Mouse (Mus musculus): ENCODE measurements at regions not wholly inside any gene's neighbourhood (a gene's known extent, or its start where the extent isn't known, plus 50 kb on each side); places are given as distances from the start of the nearest gene placed in this dataset.

GRCm38 (mm10) chr14:36485499-36485898 lies 390.8 kb downstream of the 4930474N05Rik start:
- H3K27ac ChIP-seq (ENCODE audit: low read length) = no peak overlapping the region
- H3K27me3 ChIP-seq (ENCODE audit: control insufficient read depth, insufficient read depth, low read depth, low read length) = no peaks in the 10 kb centered on the region
- ATAC-seq (ENCODE audit: low read depth) = no peak
- no peaks in the 10 kb centered on the region for H3K36me3 ChIP-seq (ENCODE audit: control insufficient read depth, insufficient read depth, low read length)
- no peak overlapping the region for H3K4me3 ChIP-seq (ENCODE audit: low read length)
- no peak overlapping the region for H3K4me2 ChIP-seq (ENCODE audit: low read depth, low read length)
- H3K9ac ChIP-seq (ENCODE audit: low read length) = no peak overlapping the region
- no peaks in the 10 kb centered on the region for H3K9me3 ChIP-seq (ENCODE audit: control insufficient read depth, low read length)
- H3K4me1 ChIP-seq (replicated peaks; ENCODE audit: control insufficient read depth, insufficient read depth, low read length) = no peaks in the 10 kb centered on the region

- H3K4me2 ChIP-seq (ENCODE audit: low read depth, low read length) = no peak overlapping the region
- no peak for ATAC-seq (ENCODE audit: low read depth)
- WGBS = 49% methylated on average over 2 of the region's 2 CpGs
- no peak overlapping the region for H3K4me3 ChIP-seq (ENCODE audit: low read length)
- H3K4me1 ChIP-seq (replicated peaks; ENCODE audit: control insufficient read depth, insufficient read depth, low read length) = no peaks in the 10 kb centered on the region
- H3K9ac ChIP-seq (ENCODE audit: low read length) = no peak overlapping the region
- H3K27ac ChIP-seq (ENCODE audit: low read length) = no peak overlapping the region
- H3K27me3 ChIP-seq (ENCODE audit: control insufficient read depth, insufficient read depth, low read depth, low read length) = no peaks in the 10 kb centered on the region
- no peaks in the 10 kb centered on the region for H3K36me3 ChIP-seq (ENCODE audit: control insufficient read depth, insufficient read depth, low read length)
- no peaks in the 10 kb centered on the region for H3K9me3 ChIP-seq (ENCODE audit: control insufficient read depth, low read length)
Observed at GRCm38 (mm10) chr14:36471617-36472016, 376.9 kb downstream of the 4930474N05Rik start.

GRCm38 (mm10) chr14:36470362-36470761 lies 375.6 kb downstream of the 4930474N05Rik start:
- Histone ChIP-seq H3K27ac (ENCODE audit: low read length) (no peak overlapping the region), H3K36me3 (ENCODE audit: control insufficient read depth, insufficient read depth, low read length) (no peaks in the 10 kb centered on the region), H3K9me3 (ENCODE audit: control insufficient read depth, low read length) (no peaks in the 10 kb centered on the region), H3K27me3 (ENCODE audit: control insufficient read depth, insufficient read depth, low read depth, low read length) (no peaks in the 10 kb centered on the region), H3K4me3 (ENCODE audit: low read length) (no peak overlapping the region), H3K4me2 (ENCODE audit: low read depth, low read length) (no peak overlapping the region), H3K4me1 (replicated peaks; ENCODE audit: control insufficient read depth, insufficient read depth, low read length) (no peaks in the 10 kb centered on the region), H3K9ac (ENCODE audit: low read length) (no peak overlapping the region)
- ATAC-seq (ENCODE audit: low read depth) = no peak
- 60% methylated on average over 1 of the region's 1 CpGs for WGBS

- Histone ChIP-seq H3K4me3 (ENCODE audit: low read length) (no peak overlapping the region), H3K36me3 (ENCODE audit: control insufficient read depth, insufficient read depth, low read length) (no peaks in the 10 kb centered on the region), H3K4me2 (ENCODE audit: low read depth, low read length) (no peak overlapping the region), H3K27ac (ENCODE audit: low read length) (no peak overlapping the region), H3K9ac (ENCODE audit: low read length) (no peak overlapping the region), H3K9me3 (ENCODE audit: control insufficient read depth, low read length) (no peaks in the 10 kb centered on the region), H3K4me1 (replicated peaks; ENCODE audit: control insufficient read depth, insufficient read depth, low read length) (no peaks in the 10 kb centered on the region), H3K27me3 (ENCODE audit: control insufficient read depth, insufficient read depth, low read depth, low read length) (no peaks in the 10 kb centered on the region)
- 87% methylated on average over 1 of the region's 1 CpGs for WGBS
- ATAC-seq (ENCODE audit: low read depth) = no peak
Observed at GRCm38 (mm10) chr14:36453049-36453448, 358.3 kb downstream of the 4930474N05Rik start.

- Histone ChIP-seq H3K27me3 (ENCODE audit: control insufficient read depth, insufficient read depth, low read depth, low read length) (no peaks in the 10 kb centered on the region), H3K9me3 (ENCODE audit: control insufficient read depth, low read length) (no peaks in the 10 kb centered on the region), H3K4me1 (replicated peaks; ENCODE audit: control insufficient read depth, insufficient read depth, low read length) (no peaks in the 10 kb centered on the region), H3K36me3 (ENCODE audit: control insufficient read depth, insufficient read depth, low read length) (no peaks in the 10 kb centered on the region), H3K4me3 (ENCODE audit: low read length) (no peak overlapping the region), H3K9ac (ENCODE audit: low read length) (no peak overlapping the region), H3K27ac (ENCODE audit: low read length) (no peak overlapping the region), H3K4me2 (ENCODE audit: low read depth, low read length) (no peak overlapping the region)
- ATAC-seq (ENCODE audit: low read depth) = no peak
Observed at GRCm38 (mm10) chr14:36450126-36450525, 355.4 kb downstream of the 4930474N05Rik start.

GRCm38 (mm10) chr14:36414656-36415273 lies 320.0 kb downstream of the 4930474N05Rik start:
- Histone ChIP-seq H3K36me3 (ENCODE audit: control insufficient read depth, insufficient read depth, low read length) (no peaks in the 10 kb centered on the region), H3K27me3 (ENCODE audit: control insufficient read depth, insufficient read depth, low read depth, low read length) (no peaks in the 10 kb centered on the region), H3K27ac (ENCODE audit: low read length) (no peak overlapping the region), H3K9ac (ENCODE audit: low read length) (no peak overlapping the region), H3K9me3 (ENCODE audit: control insufficient read depth, low read length) (no peaks in the 10 kb centered on the region), H3K4me2 (ENCODE audit: low read depth, low read length) (no peak overlapping the region), H3K4me3 (ENCODE audit: low read length) (no peak overlapping the region), H3K4me1 (replicated peaks; ENCODE audit: control insufficient read depth, insufficient read depth, low read length) (no peaks in the 10 kb centered on the region)
- ATAC-seq (ENCODE audit: low read depth) = no peak
- 74% methylated on average over 3 of the region's 3 CpGs for WGBS

GRCm38 (mm10) chr14:36414180-36414579 lies 319.5 kb downstream of the 4930474N05Rik start:
- H3K27me3 ChIP-seq (ENCODE audit: control insufficient read depth, insufficient read depth, low read depth, low read length) = no peaks in the 10 kb centered on the region
- H3K27ac ChIP-seq (ENCODE audit: low read length) = no peak overlapping the region
- H3K36me3 ChIP-seq (ENCODE audit: control insufficient read depth, insufficient read depth, low read length) = no peaks in the 10 kb centered on the region
- no peaks in the 10 kb centered on the region for H3K4me1 ChIP-seq (replicated peaks; ENCODE audit: control insufficient read depth, insufficient read depth, low read length)
- H3K9me3 ChIP-seq (ENCODE audit: control insufficient read depth, low read length) = no peaks in the 10 kb centered on the region
- WGBS = 90% methylated on average over 1 of the region's 1 CpGs
- H3K4me3 ChIP-seq (ENCODE audit: low read length) = no peak overlapping the region
- no peak for ATAC-seq (ENCODE audit: low read depth)
- no peak overlapping the region for H3K4me2 ChIP-seq (ENCODE audit: low read depth, low read length)
- H3K9ac ChIP-seq (ENCODE audit: low read length) = no peak overlapping the region
